Mouse (Mus musculus): ENCODE results near the gene Cd300lf. TPM values are rescaled to one million over a fixed set of nuclear protein-coding genes. Genes with fewer than 3 reads are reported as not detected.

Cd300lf gene
- polyA plus RNA-seq, 1 experiment from 2014 or later: 0.34 TPM

- no peak overlapping the region for H3K27ac ChIP-seq (ENCODE audit: low read length)
- H3K36me3 ChIP-seq (ENCODE audit: control insufficient read depth, insufficient read depth, low read length): no peaks in the 10 kb centered on the region
- H3K9me3 ChIP-seq (replicated peaks; ENCODE audit: control insufficient read depth, low read length, poor library complexity, severe bottlenecking): no peaks in the 10 kb centered on the region
- H3K4me2 ChIP-seq (ENCODE audit: low read length): no peak overlapping the region
- H3K9ac ChIP-seq (ENCODE audit: low read depth, low read length): no peak overlapping the region
- WGBS: 25% methylated on average over 4 of the region's 4 CpGs
- H3K4me3 ChIP-seq (ENCODE audit: low read depth, low read length): no peak overlapping the region
- 0 out of 2 replicates have a peak, but pooled peaks have one; percentile 28 for ATAC-seq
- no peaks in the 10 kb centered on the region for H3K27me3 ChIP-seq (ENCODE audit: control insufficient read depth, insufficient read depth, low read depth, low read length)
- peaks cover 10% of the 10 kb centered on the region; the same call in 1 of the 2 replicates for H3K4me1 ChIP-seq (ENCODE audit: control insufficient read depth, insufficient read depth, low read length)
Measured at GRCm38 (mm10) chr11:115172825-115173287, 39.1 kb upstream of the Cd300lf start.

DNA sequence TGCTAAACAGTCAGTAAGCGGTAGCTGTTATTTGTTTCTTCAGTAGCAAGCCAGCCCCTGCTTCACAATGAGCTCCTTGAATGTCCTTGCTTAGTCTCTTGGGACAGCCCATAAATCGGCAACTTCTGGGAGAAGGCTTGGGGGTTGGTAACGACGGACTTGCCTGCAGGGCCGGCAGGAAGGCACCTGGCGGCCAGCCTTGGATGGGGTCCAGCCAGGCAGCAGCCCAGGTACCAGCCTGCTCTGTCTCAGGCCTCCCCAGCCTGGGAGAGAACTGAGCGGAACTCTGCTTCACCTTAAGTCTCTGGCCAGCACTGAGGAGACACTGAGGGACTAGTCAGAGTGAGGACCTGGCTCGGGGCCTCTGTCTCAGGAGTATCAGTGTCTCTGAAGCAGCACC lies 37.3 kb upstream of the Cd300lf start:
- H3K9me3 ChIP-seq (replicated peaks; ENCODE audit: control insufficient read depth, low read length, poor library complexity, severe bottlenecking): no peaks in the 10 kb centered on the region
- peaks cover 10% of the 10 kb centered on the region; the same call in 1 of the 2 replicates for H3K4me1 ChIP-seq (ENCODE audit: control insufficient read depth, insufficient read depth, low read length)
- H3K9ac ChIP-seq (ENCODE audit: low read depth, low read length): no peak overlapping the region
- H3K27ac ChIP-seq (ENCODE audit: low read length): no peak overlapping the region
- no peaks in the 10 kb centered on the region for H3K36me3 ChIP-seq (ENCODE audit: control insufficient read depth, insufficient read depth, low read length)
- no peak overlapping the region for H3K4me3 ChIP-seq (ENCODE audit: low read depth, low read length)
- no peak for ATAC-seq
- H3K27me3 ChIP-seq (ENCODE audit: control insufficient read depth, insufficient read depth, low read depth, low read length): 0 out of 2 replicates have a peak, but pooled peaks cover 3% of the 10 kb centered on the region
- H3K4me2 ChIP-seq (ENCODE audit: low read length): no peak overlapping the region
- 53% methylated on average over 8 of the region's 8 CpGs for WGBS

DNA sequence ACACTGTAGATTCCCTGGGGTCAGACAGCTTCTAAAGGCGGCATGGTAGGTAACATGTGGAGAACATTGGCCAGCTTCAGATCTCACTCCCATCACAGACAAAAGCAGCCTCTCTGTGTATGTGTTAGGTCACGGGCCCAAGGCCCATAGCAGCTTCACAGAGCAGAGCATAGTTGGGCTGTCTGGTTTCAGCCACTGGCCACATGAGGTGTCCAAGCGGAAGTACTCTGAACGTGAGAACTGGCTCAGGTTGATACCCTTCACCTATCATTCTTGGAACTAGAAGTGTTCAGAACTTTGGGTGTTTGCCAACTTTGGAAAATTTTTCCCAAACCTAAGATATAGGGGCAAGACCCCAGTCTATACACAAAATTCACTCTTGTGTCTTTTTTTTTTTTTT lies 35.6 kb upstream of the Cd300lf start:
- WGBS: 87% methylated on average over 4 of the region's 4 CpGs
- H3K4me1 ChIP-seq (ENCODE audit: control insufficient read depth, insufficient read depth, low read length): peaks cover 10% of the 10 kb centered on the region

GRCm38 (mm10) chr11:115167631-115168249 lies 33.9 kb upstream of the Cd300lf start:
- Histone ChIP-seq H3K9ac (ENCODE audit: low read depth, low read length) (no peak overlapping the region), H3K36me3 (ENCODE audit: control insufficient read depth, insufficient read depth, low read length) (no peaks in the 10 kb centered on the region), H3K4me3 (ENCODE audit: low read depth, low read length) (no peak overlapping the region), H3K27me3 (ENCODE audit: control insufficient read depth, insufficient read depth, low read depth, low read length) (peaks cover 28% of the 10 kb centered on the region), H3K9me3 (replicated peaks; ENCODE audit: control insufficient read depth, low read length, poor library complexity, severe bottlenecking) (no peaks in the 10 kb centered on the region), H3K27ac (ENCODE audit: low read length) (no peak overlapping the region), H3K4me2 (ENCODE audit: low read length) (no peak overlapping the region), H3K4me1 (ENCODE audit: control insufficient read depth, insufficient read depth, low read length) (peaks cover 17% of the 10 kb centered on the region)
- 82% methylated on average over 8 of the region's 8 CpGs for WGBS
- ATAC-seq: no peak

More for the DNA sequence above, 35.6 kb upstream of the Cd300lf start:
- H3K4me3 ChIP-seq (ENCODE audit: low read depth, low read length): no peak overlapping the region
- no peak for ATAC-seq
- H3K36me3 ChIP-seq (ENCODE audit: control insufficient read depth, insufficient read depth, low read length): no peaks in the 10 kb centered on the region
- H3K27me3 ChIP-seq (ENCODE audit: control insufficient read depth, insufficient read depth, low read depth, low read length): peaks cover 19% of the 10 kb centered on the region; the same call in 1 of the 2 replicates
- no peak overlapping the region for H3K4me2 ChIP-seq (ENCODE audit: low read length)
- H3K9ac ChIP-seq (ENCODE audit: low read depth, low read length): no peak overlapping the region
- H3K27ac ChIP-seq (ENCODE audit: low read length): no peak overlapping the region
- no peaks in the 10 kb centered on the region for H3K9me3 ChIP-seq (replicated peaks; ENCODE audit: control insufficient read depth, low read length, poor library complexity, severe bottlenecking)

DNA sequence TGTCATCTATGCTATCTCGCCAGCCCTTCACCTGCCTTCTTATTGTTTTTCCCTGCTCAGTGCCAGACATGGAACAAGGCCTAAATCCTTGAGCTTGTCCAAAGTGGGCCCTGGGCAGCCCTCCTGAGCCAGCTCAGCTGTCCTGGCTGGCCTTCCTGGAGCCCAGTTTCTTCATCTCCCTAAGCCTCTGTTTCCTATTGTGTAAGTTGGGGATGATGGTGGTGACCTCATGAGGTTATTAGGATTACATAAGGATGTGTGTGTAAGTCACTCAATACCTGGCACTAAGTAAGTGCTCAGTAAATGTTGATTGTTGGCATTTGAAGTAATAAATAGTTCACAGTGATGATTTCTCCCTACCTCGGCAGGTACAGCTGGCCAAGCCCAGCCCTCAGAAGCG lies 33.0 kb upstream of the Cd300lf start:
- H3K4me3 ChIP-seq (ENCODE audit: low read depth, low read length): no peak overlapping the region
- ATAC-seq: no peak
- peaks cover 38% of the 10 kb centered on the region for H3K27me3 ChIP-seq (ENCODE audit: control insufficient read depth, insufficient read depth, low read depth, low read length)
- no peak overlapping the region; the same call in 1 of the 2 replicates for H3K4me2 ChIP-seq (ENCODE audit: low read length)
- H3K4me1 ChIP-seq (ENCODE audit: control insufficient read depth, insufficient read depth, low read length): peaks cover 19% of the 10 kb centered on the region
- WGBS: 88% methylated on average over 3 of the region's 3 CpGs
- no peak overlapping the region for H3K27ac ChIP-seq (ENCODE audit: low read length)
- H3K36me3 ChIP-seq (ENCODE audit: control insufficient read depth, insufficient read depth, low read length): no peaks in the 10 kb centered on the region
- no peak overlapping the region for H3K9ac ChIP-seq (ENCODE audit: low read depth, low read length)
- H3K9me3 ChIP-seq (replicated peaks; ENCODE audit: control insufficient read depth, low read length, poor library complexity, severe bottlenecking): no peaks in the 10 kb centered on the region

DNA sequence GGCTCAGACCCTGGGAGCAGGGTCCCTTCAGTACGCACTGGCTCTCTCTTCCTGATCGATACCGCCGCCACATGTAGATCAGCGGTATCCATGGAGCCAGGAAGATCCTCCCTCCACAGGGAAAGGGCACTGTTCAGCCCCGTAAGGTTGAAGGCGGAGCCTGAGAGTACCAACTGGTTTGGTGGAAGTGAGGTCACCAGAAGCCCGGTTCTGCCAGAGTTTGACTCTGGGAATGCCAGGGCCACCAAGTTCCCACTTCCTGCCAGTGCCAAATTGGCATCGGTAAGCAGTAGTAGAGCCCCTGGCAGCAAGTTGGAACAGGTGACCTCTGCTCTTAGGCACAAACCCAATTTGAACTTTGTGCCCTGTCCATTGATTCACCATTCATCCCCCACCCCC lies 31.2 kb upstream of the Cd300lf start:
- ATAC-seq: no peak
- Histone ChIP-seq H3K27ac (ENCODE audit: low read length) (no peak overlapping the region), H3K9ac (ENCODE audit: low read depth, low read length) (peak overlapping the region; percentile 46)

GRCm38 (mm10) chr11:115164341-115164975 lies 30.7 kb upstream of the Cd300lf start:
- Histone ChIP-seq H3K4me1 (ENCODE audit: control insufficient read depth, insufficient read depth, low read length) (peaks cover 19% of the 10 kb centered on the region), H3K27ac (ENCODE audit: low read length) (no peak overlapping the region), H3K27me3 (ENCODE audit: control insufficient read depth, insufficient read depth, low read depth, low read length) (peaks cover 42% of the 10 kb centered on the region), H3K9me3 (replicated peaks; ENCODE audit: control insufficient read depth, low read length, poor library complexity, severe bottlenecking) (no peaks in the 10 kb centered on the region), H3K36me3 (ENCODE audit: control insufficient read depth, insufficient read depth, low read length) (no peaks in the 10 kb centered on the region), H3K4me2 (ENCODE audit: low read length) (peak overlapping the region; percentile 64), H3K4me3 (ENCODE audit: low read depth, low read length) (peak overlapping the region; percentile 49), H3K9ac (ENCODE audit: low read depth, low read length) (peak overlapping the region; percentile 46)
- ATAC-seq: no peak
- 2% methylated on average over 14 of the region's 14 CpGs for WGBS

More for the DNA sequence above, 31.2 kb upstream of the Cd300lf start:
- no peaks in the 10 kb centered on the region for H3K9me3 ChIP-seq (replicated peaks; ENCODE audit: control insufficient read depth, low read length, poor library complexity, severe bottlenecking)
- WGBS: 1% methylated on average over 9 of the region's 9 CpGs
- peak overlapping the region; percentile 64 for H3K4me2 ChIP-seq (ENCODE audit: low read length)
- peaks cover 19% of the 10 kb centered on the region for H3K4me1 ChIP-seq (ENCODE audit: control insufficient read depth, insufficient read depth, low read length)
- peak overlapping the region; percentile 49 for H3K4me3 ChIP-seq (ENCODE audit: low read depth, low read length)
- peaks cover 42% of the 10 kb centered on the region for H3K27me3 ChIP-seq (ENCODE audit: control insufficient read depth, insufficient read depth, low read depth, low read length)
- no peaks in the 10 kb centered on the region for H3K36me3 ChIP-seq (ENCODE audit: control insufficient read depth, insufficient read depth, low read length)

DNA sequence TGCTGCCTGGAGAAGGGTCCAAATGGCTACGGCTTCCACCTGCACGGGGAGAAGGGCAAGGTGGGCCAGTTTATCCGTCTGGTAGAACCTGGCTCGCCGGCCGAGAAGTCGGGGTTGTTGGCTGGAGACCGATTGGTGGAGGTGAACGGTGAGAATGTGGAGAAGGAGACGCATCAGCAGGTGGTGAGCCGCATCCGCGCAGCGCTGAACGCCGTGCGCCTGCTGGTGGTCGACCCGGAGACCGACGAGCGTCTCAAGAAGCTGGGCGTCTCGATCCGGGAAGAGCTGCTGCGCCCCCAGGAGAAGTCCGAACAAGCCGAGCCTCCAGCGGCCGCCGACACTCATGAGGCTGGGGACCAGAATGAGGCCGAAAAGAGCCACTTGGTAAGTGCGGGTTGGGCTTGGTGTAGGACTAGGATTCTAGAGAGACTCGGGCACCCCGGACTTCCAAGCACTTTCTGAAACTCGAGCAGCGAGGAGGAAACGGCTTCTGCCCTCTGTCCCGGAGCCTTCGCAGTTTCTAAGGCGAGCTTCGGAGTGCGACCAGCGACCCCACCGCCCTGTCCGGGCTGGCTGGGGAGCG lies 29.9 kb upstream of the Cd300lf start:
- Histone ChIP-seq H3K4me2 (ENCODE audit: low read length) (peak overlapping the region; percentile 64), H3K4me3 (ENCODE audit: low read depth, low read length) (peak overlapping the region; percentile 49), H3K27me3 (ENCODE audit: control insufficient read depth, insufficient read depth, low read depth, low read length) (peaks cover 42% of the 10 kb centered on the region), H3K4me1 (ENCODE audit: control insufficient read depth, insufficient read depth, low read length) (peaks cover 19% of the 10 kb centered on the region), H3K9me3 (replicated peaks; ENCODE audit: control insufficient read depth, low read length, poor library complexity, severe bottlenecking) (peaks cover 4% of the 10 kb centered on the region; the same call in 1 of the 2 replicates), H3K36me3 (ENCODE audit: control insufficient read depth, insufficient read depth, low read length) (no peaks in the 10 kb centered on the region), H3K27ac (ENCODE audit: low read length) (peak overlapping the region; percentile 58; the same call in 1 of the 2 replicates), H3K9ac (ENCODE audit: low read depth, low read length) (peak overlapping the region; percentile 32)
- under 1% methylated on average over 47 of the region's 47 CpGs for WGBS
- 0 out of 2 replicates have a peak, but pooled peaks have one; percentile 26 for ATAC-seq
